Mouse (Mus musculus) myocyte (in vitro differentiated cells): ENCODE data around the gene Astn1.

Experiments used
- CEBPB ChIP-seq: IDR thresholded peaks from 2 replicates; pipeline ENCODE4 v1.6.1; 2011; ENCODE audit warnings: mild to moderate bottlenecking, moderate library complexity; ENCODE audit not compliant: poor library complexity, insufficient read depth, severe bottlenecking
- E2F4 ChIP-seq: IDR thresholded peaks from one replicate; pipeline ENCODE4 v1.6.1; 2011; ENCODE audit warnings: mild to moderate bottlenecking, control low read depth, moderate library complexity; ENCODE audit not compliant: insufficient read depth
- MAX ChIP-seq: IDR thresholded peaks from one replicate; pipeline ENCODE4 v1.6.1; 2011; ENCODE audit warnings: low read depth, mild to moderate bottlenecking, control low read depth
- MYOD1 ChIP-seq, 3 experiments: IDR thresholded peaks; one replicate each; pipeline ENCODE4 v1.6.1; 2011; ENCODE audit warnings: control low read depth in 2 of 3, low read depth in 2 of 3, mild to moderate bottlenecking in 2 of 3, moderate library complexity in 1 of 3; ENCODE audit not compliant: insufficient read length in 2 of 3, control insufficient read depth in 1 of 3
- MYOG ChIP-seq, 3 experiments: IDR thresholded peaks; one replicate each; pipeline ENCODE4 v1.6.1; 2011; ENCODE audit warnings: control low read depth in 2 of 3, low read depth in 2 of 3, mild to moderate bottlenecking in 2 of 3; ENCODE audit not compliant: insufficient read length in 2 of 3, control insufficient read depth in 1 of 3, insufficient read depth in 1 of 3
- POLR2A ChIP-seq: IDR thresholded peaks from one replicate; pipeline ENCODE4 v1.6.1; 2011; ENCODE audit warnings: low read depth, mild to moderate bottlenecking, control low read depth, moderate library complexity; ENCODE audit not compliant: insufficient read length
- POLR2AphosphoS2 ChIP-seq: IDR thresholded peaks from one replicate; pipeline ENCODE4 v1.6.1; 2011; ENCODE audit warnings: low read depth, control low read depth; ENCODE audit not compliant: insufficient read length
- REST ChIP-seq: IDR thresholded peaks from one replicate; pipeline ENCODE4 v1.6.1; 2011; ENCODE audit warnings: mild to moderate bottlenecking, control low read depth, moderate library complexity; ENCODE audit not compliant: insufficient read depth, insufficient read length
- SRF ChIP-seq: IDR thresholded peaks from one replicate; pipeline ENCODE4 v1.6.1; 2011; ENCODE audit warnings: low read depth; ENCODE audit not compliant: control insufficient read depth, insufficient read length
- TCF12 ChIP-seq: IDR thresholded peaks from one replicate; pipeline ENCODE4 v1.6.1; 2011; ENCODE audit warnings: mild to moderate bottlenecking, control low read depth; ENCODE audit not compliant: poor library complexity, insufficient read depth, severe bottlenecking
- TCF3 ChIP-seq: IDR thresholded peaks from one replicate; pipeline ENCODE4 v1.6.1; 2011; ENCODE audit warnings: low read depth, control low read depth; ENCODE audit not compliant: insufficient read length
- USF1 ChIP-seq: IDR thresholded peaks from one replicate; pipeline ENCODE4 v1.6.1; 2011; ENCODE audit warnings: low read depth, mild to moderate bottlenecking, control low read depth, moderate library complexity

- TF ChIP-seq CEBPB (no peak), POLR2A (no peak), TCF12 (no peak), MAX (no peak), USF1 (no peak), TCF3 (no peak), MYOG (IDR thresholded peaks at IDR 0.05; ENCODE audit: control insufficient read depth in 1 of 3, insufficient read depth in 1 of 3, insufficient read length in 2 of 3, low read depth in 2 of 3) (no peak), MYOD1 (IDR thresholded peaks at IDR 0.05; ENCODE audit: control insufficient read depth in 1 of 3, insufficient read length in 2 of 3, low read depth in 2 of 3) (no peak), POLR2AphosphoS2 (no peak), E2F4 (no peak), SRF (no peak), REST (no peak)
Observed at GRCm38 (mm10) chr1:158355177-158356050, 6.7 kb upstream of the Astn1 start.
